Mouse (Mus musculus) megakaryocyte, embryonic 14.5 days (primary cell): ENCODE measurements at regions not wholly inside any gene's neighbourhood (a gene's known extent, or its start where the extent isn't known, plus 50 kb on each side); places are given as distances from the start of the nearest gene placed in this dataset.

Experiments
- FLI1 ChIP-seq: IDR thresholded peaks from 2 replicates; pipeline ENCODE4 v1.6.1; 2012; ENCODE audit warnings: low read length, inconsistent platforms, mixed read lengths
- GATA1 ChIP-seq: IDR thresholded peaks from 3 replicates; pipeline ENCODE4 v1.6.1; 2012; ENCODE audit warnings: mixed read lengths, low read length, inconsistent platforms, borderline replicate concordance

GRCm38 (mm10) chr2:117660217-117660924, 317.6 kb upstream of the Rasgrp1 start:
- TF ChIP-seq GATA1 (no peak), FLI1 (no peak)
